Mouse (Mus musculus): ENCODE results near the gene Vat1l. TPM values are rescaled to one million over a fixed set of nuclear protein-coding genes. Genes with fewer than 3 reads are reported as not detected.

The Vat1l gene
- polyA plus RNA-seq, 1 experiment from 2014 or later: 15.9 TPM

GRCm38 (mm10) chr8:114363167-114363566 lies 157.8 kb downstream of the Vat1l start:
- Histone ChIP-seq H3K27ac (no peak overlapping the region), H3K27me3 (no peaks in the 10 kb centered on the region), H3K4me2 (no peak overlapping the region), H3K9me3 (no peaks in the 10 kb centered on the region), H3K36me3 (replicated peaks) (no peaks in the 10 kb centered on the region), H3K4me1 (no peaks in the 10 kb centered on the region; the same call in 1 of the 2 replicates), H3K9ac (no peak overlapping the region), H3K4me3 (replicated peaks) (no peak overlapping the region)
- no peak for ATAC-seq (ENCODE audit: low FRiP score)
- WGBS: 73% methylated on average over 5 of the region's 5 CpGs

GRCm38 (mm10) chr8:114363656-114364055 lies 158.2 kb downstream of the Vat1l start:
- Histone ChIP-seq H3K9ac (no peak overlapping the region), H3K4me3 (replicated peaks) (no peak overlapping the region), H3K27ac (no peak overlapping the region), H3K36me3 (replicated peaks) (no peaks in the 10 kb centered on the region), H3K4me1 (no peaks in the 10 kb centered on the region; the same call in 1 of the 2 replicates), H3K27me3 (no peaks in the 10 kb centered on the region), H3K4me2 (no peak overlapping the region), H3K9me3 (no peaks in the 10 kb centered on the region)
- 73% methylated on average over 8 of the region's 8 CpGs for WGBS
- no peak for ATAC-seq (ENCODE audit: low FRiP score)

- Histone ChIP-seq H3K36me3 (replicated peaks) (peaks cover 6% of the 10 kb centered on the region; the same call in 1 of the 2 replicates), H3K4me1 (no peaks in the 10 kb centered on the region; the same call in 1 of the 2 replicates), H3K9ac (no peak overlapping the region), H3K9me3 (no peaks in the 10 kb centered on the region), H3K4me2 (0 out of 2 replicates have a peak overlapping the region, but pooled peaks have one; percentile 10), H3K4me3 (replicated peaks) (no peak overlapping the region), H3K27ac (no peak overlapping the region), H3K27me3 (no peaks in the 10 kb centered on the region)
- ATAC-seq (ENCODE audit: low FRiP score): 0 out of 2 replicates have a peak, but pooled peaks have one; percentile 36
- 39% methylated on average over 27 of the region's 27 CpGs for WGBS
These were observed 163.9 kb downstream of the Vat1l start for GRCm38 (mm10) chr8:114369038-114369976.

GRCm38 (mm10) chr8:114374390-114374789 lies 169.0 kb downstream of the Vat1l start:
- WGBS: 90% methylated on average over 6 of the region's 6 CpGs
- no peak overlapping the region for H3K27ac ChIP-seq
- no peak overlapping the region for H3K4me2 ChIP-seq
- H3K4me1 ChIP-seq: no peaks in the 10 kb centered on the region
- H3K36me3 ChIP-seq (replicated peaks): peaks cover 6% of the 10 kb centered on the region; the same call in 1 of the 2 replicates
- H3K4me3 ChIP-seq (replicated peaks): no peak overlapping the region
- no peak overlapping the region for H3K9ac ChIP-seq
- ATAC-seq (ENCODE audit: low FRiP score): no peak
- no peaks in the 10 kb centered on the region for H3K27me3 ChIP-seq
- H3K9me3 ChIP-seq: no peaks in the 10 kb centered on the region

- H3K27me3 ChIP-seq: no peaks in the 10 kb centered on the region
- no peaks in the 10 kb centered on the region for H3K36me3 ChIP-seq (replicated peaks)
- no peak overlapping the region for H3K9ac ChIP-seq
- no peak overlapping the region for H3K27ac ChIP-seq
- WGBS: 68% methylated on average over 3 of the region's 3 CpGs
- H3K4me3 ChIP-seq (replicated peaks): no peak overlapping the region
- H3K4me2 ChIP-seq: no peak overlapping the region
- ATAC-seq (ENCODE audit: low FRiP score): no peak
- H3K4me1 ChIP-seq: no peaks in the 10 kb centered on the region
- H3K9me3 ChIP-seq: no peaks in the 10 kb centered on the region
These were observed 178.8 kb downstream of the Vat1l start for GRCm38 (mm10) chr8:114384189-114384588.

GRCm38 (mm10) chr8:114387494-114387893 lies 182.1 kb downstream of the Vat1l start:
- H3K4me1 ChIP-seq: no peaks in the 10 kb centered on the region
- no peak for ATAC-seq (ENCODE audit: low FRiP score)
- no peaks in the 10 kb centered on the region for H3K36me3 ChIP-seq (replicated peaks)
- H3K9ac ChIP-seq: no peak overlapping the region
- H3K9me3 ChIP-seq: no peaks in the 10 kb centered on the region
- WGBS: 91% methylated on average over 4 of the region's 4 CpGs
- H3K27me3 ChIP-seq: no peaks in the 10 kb centered on the region
- H3K4me3 ChIP-seq (replicated peaks): no peak overlapping the region
- no peak overlapping the region for H3K4me2 ChIP-seq
- no peak overlapping the region for H3K27ac ChIP-seq

GRCm38 (mm10) chr8:114390465-114391254 lies 185.2 kb downstream of the Vat1l start:
- WGBS: 92% methylated on average over 12 of the region's 13 CpGs
- no peak overlapping the region for H3K9ac ChIP-seq

GRCm38 (mm10) chr8:114398326-114398725 lies 192.9 kb downstream of the Vat1l start:
- Histone ChIP-seq H3K36me3 (replicated peaks) (no peaks in the 10 kb centered on the region), H3K4me2 (no peak overlapping the region), H3K27ac (no peak overlapping the region), H3K4me3 (replicated peaks) (no peak overlapping the region), H3K9ac (no peak overlapping the region), H3K4me1 (no peaks in the 10 kb centered on the region; the same call in 1 of the 2 replicates), H3K27me3 (no peaks in the 10 kb centered on the region), H3K9me3 (no peaks in the 10 kb centered on the region)
- no peak for ATAC-seq (ENCODE audit: low FRiP score)
- 90% methylated on average over 5 of the region's 5 CpGs for WGBS

More at GRCm38 (mm10) chr8:114390465-114391254, 185.2 kb downstream of the Vat1l start:
- H3K4me2 ChIP-seq: no peak overlapping the region
- H3K36me3 ChIP-seq (replicated peaks): no peaks in the 10 kb centered on the region
- H3K9me3 ChIP-seq: no peaks in the 10 kb centered on the region
- no peaks in the 10 kb centered on the region for H3K27me3 ChIP-seq
- no peak overlapping the region for H3K27ac ChIP-seq
- ATAC-seq (ENCODE audit: low FRiP score): no peak
- H3K4me3 ChIP-seq (replicated peaks): no peak overlapping the region
- H3K4me1 ChIP-seq: no peaks in the 10 kb centered on the region

- no peaks in the 10 kb centered on the region for H3K9me3 ChIP-seq
These were observed 193.9 kb downstream of the Vat1l start for GRCm38 (mm10) chr8:114399273-114399672.

GRCm38 (mm10) chr8:114401679-114402078 lies 196.3 kb downstream of the Vat1l start:
- no peak overlapping the region for H3K27ac ChIP-seq
- WGBS: 71% methylated on average over 7 of the region's 7 CpGs
- no peaks in the 10 kb centered on the region for H3K9me3 ChIP-seq
- no peak for ATAC-seq (ENCODE audit: low FRiP score)
- H3K4me3 ChIP-seq (replicated peaks): no peak overlapping the region
- H3K36me3 ChIP-seq (replicated peaks): no peaks in the 10 kb centered on the region
- H3K4me2 ChIP-seq: no peak overlapping the region
- H3K4me1 ChIP-seq: no peaks in the 10 kb centered on the region; the same call in 1 of the 2 replicates
- H3K27me3 ChIP-seq: no peaks in the 10 kb centered on the region
- no peak overlapping the region for H3K9ac ChIP-seq

More at GRCm38 (mm10) chr8:114399273-114399672, 193.9 kb downstream of the Vat1l start:
- H3K27me3 ChIP-seq: no peaks in the 10 kb centered on the region
- no peaks in the 10 kb centered on the region; the same call in 1 of the 2 replicates for H3K4me1 ChIP-seq
- no peak overlapping the region for H3K4me2 ChIP-seq
- WGBS: 95% methylated on average over 5 of the region's 5 CpGs
- no peak overlapping the region for H3K9ac ChIP-seq
- H3K27ac ChIP-seq: no peak overlapping the region
- no peaks in the 10 kb centered on the region for H3K36me3 ChIP-seq (replicated peaks)
- ATAC-seq (ENCODE audit: low FRiP score): no peak
- no peak overlapping the region for H3K4me3 ChIP-seq (replicated peaks)

- Histone ChIP-seq H3K9ac (no peak overlapping the region), H3K27ac (no peak overlapping the region), H3K36me3 (replicated peaks) (no peaks in the 10 kb centered on the region), H3K4me3 (replicated peaks) (no peak overlapping the region), H3K4me2 (no peak overlapping the region), H3K4me1 (no peaks in the 10 kb centered on the region), H3K27me3 (no peaks in the 10 kb centered on the region), H3K9me3 (no peaks in the 10 kb centered on the region)
- no peak for ATAC-seq (ENCODE audit: low FRiP score)
- 78% methylated on average over 3 of the region's 3 CpGs for WGBS
These were observed 206.0 kb downstream of the Vat1l start for GRCm38 (mm10) chr8:114411421-114411820.

- no peaks in the 10 kb centered on the region for H3K27me3 ChIP-seq
- no peak within 1 kb of the TSS for H3K4me2 ChIP-seq
- H3K4me3 ChIP-seq (replicated peaks): no peak within 1 kb of the TSS
- no peaks in the 10 kb centered on the region for H3K9me3 ChIP-seq
- no peaks in the 10 kb centered on the region for H3K4me1 ChIP-seq
- H3K9ac ChIP-seq: no peak within 1 kb of the TSS
- 79% methylated on average over 8 of the region's 8 CpGs for WGBS
- no peak within 1 kb of the TSS for H3K27ac ChIP-seq
- no peaks in the 10 kb centered on the region for H3K36me3 ChIP-seq (replicated peaks)
- no peak for ATAC-seq (ENCODE audit: low FRiP score)
These were observed 212.4 kb downstream of the Vat1l start, which contains the start of gene Clec3a for GRCm38 (mm10) chr8:114417786-114418185. Gene Clec3a (plus strand): TSS chr8:114418086.

Measured in forebrain, embryonic 12.5 days (tissue).